Mouse (Mus musculus): ENCODE measurements around the gene Fshr. TPM values are rescaled to one million over a fixed set of nuclear protein-coding genes. Genes with fewer than 3 reads are reported as not detected.
"Not testable (repeated sequence)": the region's sequence is repeated elsewhere in the genome, so short reads cannot be mapped to it uniquely, and the experiment has no call there.

The Fshr gene
- total RNA-seq (2021): not detected

DNA sequence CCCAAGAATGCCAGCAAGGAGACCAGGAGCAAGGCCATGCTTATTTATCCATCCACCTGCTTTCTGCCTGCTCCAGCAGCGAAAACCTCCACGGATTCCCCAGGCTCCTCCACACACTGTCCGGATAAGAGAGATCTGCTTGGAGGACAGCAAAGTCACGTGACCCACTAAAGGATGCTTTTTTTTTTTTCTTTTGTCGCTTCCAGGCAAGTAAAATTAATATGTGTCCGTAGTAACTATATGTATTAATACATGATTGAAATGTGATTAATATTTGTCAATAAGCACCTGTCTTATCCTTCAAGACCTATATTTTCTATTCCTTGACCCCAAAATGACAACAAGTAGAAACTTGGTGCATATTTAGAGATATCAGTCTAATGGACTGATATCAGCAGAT is at the start of gene Fshr:
Gene Fshr (minus strand): TSS at position 101 of the 400 bp plus-strand sequence.
- intact Hi-C loops (cut with DNase I): no loop called here
- DNase-seq (ENCODE audit: low spot score in 2 of 2): no peak

DNA sequence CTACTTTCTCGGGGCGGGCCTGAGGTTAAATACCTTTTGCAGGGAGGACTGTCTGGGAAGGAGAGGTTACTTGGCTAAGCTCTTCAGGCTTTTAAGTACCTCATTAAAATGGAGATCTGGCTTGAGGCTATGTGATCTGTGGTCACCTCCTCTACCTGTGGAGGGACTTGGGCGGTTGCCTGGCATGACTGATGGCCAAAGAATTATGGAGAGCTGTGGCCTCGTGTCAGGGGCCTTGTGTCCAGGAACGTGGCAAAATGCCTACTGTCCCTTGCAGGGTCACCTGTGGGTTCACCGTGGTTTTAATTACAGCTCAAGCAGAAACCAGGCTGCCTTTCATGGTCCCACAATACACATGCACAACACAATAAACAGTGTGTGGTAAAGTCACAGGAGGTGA is 1.7 kb upstream of the Fshr start:
- intact Hi-C loops (cut with DNase I): no loop called here
- DNase-seq (ENCODE audit: low spot score in 2 of 2): no peak

DNA sequence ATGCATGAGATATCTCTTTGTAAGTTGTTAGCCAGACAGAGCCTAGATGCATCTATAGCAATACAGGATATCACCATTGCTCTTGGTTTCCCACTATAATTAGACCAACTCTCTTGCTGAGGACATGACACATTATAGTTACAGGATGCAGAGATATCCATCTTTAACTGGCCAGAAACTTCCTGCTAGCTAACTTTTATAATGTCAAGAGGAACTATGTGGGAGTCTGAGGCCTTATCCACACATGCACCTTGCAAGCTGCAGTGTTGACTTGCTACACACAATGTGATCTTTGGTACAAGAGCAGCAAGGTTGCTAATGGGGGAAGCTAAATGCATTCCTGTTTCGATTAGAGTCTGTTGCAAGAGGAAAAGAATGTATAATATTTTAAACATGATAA is 26.9 kb downstream of the Fshr start:
- no peak for DNase-seq (ENCODE audit: low spot score in 2 of 2)
- intact Hi-C loops (cut with DNase I): no loop called here

DNA sequence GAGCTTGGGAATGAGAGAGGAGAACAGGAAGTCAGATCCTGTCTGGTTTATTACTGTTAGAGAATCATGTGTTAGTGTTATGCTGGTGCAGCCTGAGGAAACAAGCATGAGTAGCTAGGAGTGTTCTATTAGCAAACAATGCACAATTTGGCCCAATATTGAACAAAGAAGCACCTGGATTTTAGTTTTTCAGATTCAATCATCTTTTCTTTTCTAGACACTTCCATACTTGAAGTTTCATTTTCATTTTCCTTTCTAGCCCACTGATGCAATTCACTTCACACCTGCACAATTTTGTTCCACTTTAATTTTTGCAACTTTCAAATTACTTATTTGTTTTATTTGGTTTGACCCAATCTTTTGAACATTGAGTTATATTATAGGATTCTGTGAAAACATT is 35.7 kb downstream of the Fshr start:
- intact Hi-C loops (cut with DNase I): no loop called here
- no peak for DNase-seq (ENCODE audit: low spot score in 2 of 2)

DNA sequence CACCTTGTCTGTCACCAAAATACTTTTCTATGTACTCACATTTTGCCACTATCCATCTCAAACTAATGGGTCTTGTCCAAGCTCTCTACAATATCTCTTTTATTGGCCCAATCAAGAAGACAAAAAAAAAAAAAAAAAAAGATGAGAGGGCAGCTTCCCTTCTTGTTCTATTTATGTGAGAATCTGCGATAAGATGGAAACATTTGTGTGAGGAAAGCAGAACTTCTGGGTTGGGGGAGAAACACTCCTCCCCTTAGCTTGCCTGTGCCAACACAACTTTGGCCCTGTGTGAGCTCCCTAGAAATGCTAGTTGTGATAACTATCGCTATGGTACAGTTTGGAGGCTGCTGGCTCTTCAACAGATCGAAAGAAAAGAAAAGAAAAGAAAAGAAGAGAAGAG is 38.0 kb downstream of the Fshr start:
- intact Hi-C loops (cut with DNase I): no loop called here
- no peak for DNase-seq (ENCODE audit: low spot score in 2 of 2)

DNA sequence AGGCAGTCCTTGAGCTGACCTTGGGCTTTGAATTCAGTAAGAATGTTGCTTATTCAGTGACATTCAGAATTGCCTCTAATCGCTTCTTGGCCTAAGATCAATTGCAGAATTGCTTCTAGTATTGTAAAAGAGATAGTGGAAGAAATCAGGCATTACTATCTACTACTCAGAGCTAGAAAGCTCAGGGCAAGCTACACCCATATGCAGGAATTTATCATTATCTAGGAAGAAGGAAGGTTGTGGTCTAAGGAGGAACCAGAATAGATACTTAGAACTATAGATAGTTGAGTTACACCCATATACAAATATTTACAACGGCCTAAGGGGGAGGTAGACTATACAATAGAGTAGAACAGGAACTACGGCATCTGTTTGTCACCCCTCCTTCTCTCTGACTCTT is 41.1 kb downstream of the Fshr start:
- intact Hi-C loops (cut with DNase I): not testable (repeated sequence)

DNA sequence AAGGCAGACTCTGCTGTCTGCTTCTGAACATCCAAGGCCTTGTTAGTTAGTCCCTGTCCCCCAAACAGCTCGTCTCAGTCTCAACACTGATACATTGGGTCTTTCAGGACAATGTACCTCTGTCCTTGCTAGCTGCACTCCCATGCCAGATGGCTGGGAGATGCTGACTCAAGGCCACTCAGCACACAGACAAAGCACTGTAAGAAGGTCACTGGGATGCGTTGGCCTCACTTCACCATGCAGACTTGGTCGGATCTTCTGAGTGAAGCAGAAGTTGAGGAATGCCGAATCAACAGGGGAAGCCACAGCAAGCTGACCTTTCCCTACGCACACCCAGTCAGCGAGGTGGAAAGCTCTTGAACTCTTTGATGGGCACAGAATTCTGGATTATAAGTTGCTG is 55.7 kb downstream of the Fshr start:
- intact Hi-C loops (cut with DNase I): no loop called here
- DNase-seq (ENCODE audit: low spot score in 2 of 2): no peak

More for the DNA sequence above, 41.1 kb downstream of the Fshr start:
- not testable (repeated sequence) for DNase-seq (ENCODE audit: low spot score in 2 of 2)

DNA sequence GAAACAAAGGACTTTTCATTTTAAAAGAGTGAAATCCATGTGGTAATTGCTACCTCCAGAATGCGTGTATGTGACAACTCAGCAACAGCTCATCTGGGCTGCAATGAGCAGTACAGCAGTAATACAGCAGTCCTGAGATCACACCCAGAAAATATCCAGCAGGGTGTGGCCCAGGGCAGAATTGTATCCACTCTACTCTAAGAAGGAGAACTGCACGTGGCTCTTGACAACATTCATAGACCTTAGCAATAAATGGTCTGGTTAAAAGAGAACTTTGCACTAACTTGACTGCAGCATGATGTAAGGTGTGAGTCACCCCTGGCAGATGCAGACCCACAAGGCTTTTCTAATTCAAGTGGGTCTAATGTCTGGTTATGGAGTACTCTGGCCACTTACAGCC is 80.5 kb downstream of the Fshr start:
- intact Hi-C loops (cut with DNase I): no loop called here
- no peak for DNase-seq (ENCODE audit: low spot score in 2 of 2)

DNA sequence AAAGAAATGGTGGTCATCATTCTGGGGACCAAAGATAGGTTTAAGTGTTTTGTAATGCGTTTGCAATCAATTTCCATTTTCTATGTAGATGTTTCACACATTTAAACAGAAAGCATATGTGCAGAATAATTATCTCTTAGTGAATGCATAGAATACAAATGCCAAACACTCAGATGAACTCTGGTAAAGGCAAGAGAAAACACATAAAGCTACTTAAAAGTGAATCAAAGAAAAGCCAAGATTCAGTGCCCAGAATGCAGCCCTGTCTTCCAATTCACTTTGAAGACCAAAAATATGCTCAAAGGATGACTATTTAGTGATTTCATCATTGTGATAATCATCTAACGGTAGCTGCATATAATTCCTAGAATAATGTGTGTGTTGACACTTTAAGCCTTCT is 81.2 kb downstream of the Fshr start:
- DNase-seq (ENCODE audit: low spot score in 2 of 2): no peak
- intact Hi-C loops (cut with DNase I): no loop called here

DNA sequence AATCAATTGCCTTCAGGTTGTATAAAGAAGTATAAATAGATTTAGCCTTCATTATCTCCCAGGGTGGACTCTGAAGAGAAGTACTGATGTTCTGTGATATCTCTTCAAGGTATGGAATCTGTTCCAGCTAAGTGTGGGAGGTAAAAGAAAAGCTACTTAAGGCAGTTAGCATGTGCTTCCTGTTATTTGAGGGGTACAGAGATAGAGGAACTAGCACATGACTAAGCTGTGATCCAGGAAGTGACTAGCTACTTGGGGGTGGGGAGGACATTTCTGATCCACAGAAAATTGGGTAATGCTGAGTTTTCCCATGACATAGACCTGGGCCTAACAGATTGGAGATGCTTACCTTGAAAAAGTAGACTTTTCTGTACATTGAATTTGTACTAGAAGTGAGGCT is 86.5 kb downstream of the Fshr start:
- intact Hi-C loops (cut with DNase I): no loop called here
- no peak for DNase-seq (ENCODE audit: low spot score in 2 of 2)

DNA sequence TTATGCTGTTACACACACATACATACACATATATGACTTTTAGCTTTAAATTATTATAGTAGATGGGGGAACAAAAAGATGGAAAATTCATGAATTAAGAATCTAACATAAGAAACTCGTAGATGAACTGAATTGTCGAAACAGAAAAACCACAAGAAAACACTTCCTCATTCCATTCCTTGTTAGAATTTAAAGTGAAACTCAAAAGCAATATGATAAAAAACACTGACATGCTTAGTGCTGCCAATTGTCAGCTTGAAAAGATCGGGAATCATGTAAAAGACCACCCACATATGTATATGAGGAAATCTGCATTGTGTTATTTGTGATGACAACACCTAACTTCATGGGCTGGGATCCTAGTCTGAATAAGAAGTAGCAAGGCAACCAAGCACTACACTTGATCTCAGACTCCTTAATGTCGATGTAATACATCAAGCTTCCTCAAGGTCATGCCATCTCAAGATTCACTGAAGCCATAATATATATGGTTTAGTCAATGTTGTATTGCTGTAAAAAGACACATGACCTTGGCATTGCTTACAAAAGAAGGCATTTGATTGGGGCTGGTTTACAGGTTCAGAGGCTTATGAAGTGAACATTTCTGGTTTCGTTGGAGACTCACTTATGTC is 99.6 kb downstream of the Fshr start:
- intact Hi-C loops (cut with DNase I): no loop called here

DNA sequence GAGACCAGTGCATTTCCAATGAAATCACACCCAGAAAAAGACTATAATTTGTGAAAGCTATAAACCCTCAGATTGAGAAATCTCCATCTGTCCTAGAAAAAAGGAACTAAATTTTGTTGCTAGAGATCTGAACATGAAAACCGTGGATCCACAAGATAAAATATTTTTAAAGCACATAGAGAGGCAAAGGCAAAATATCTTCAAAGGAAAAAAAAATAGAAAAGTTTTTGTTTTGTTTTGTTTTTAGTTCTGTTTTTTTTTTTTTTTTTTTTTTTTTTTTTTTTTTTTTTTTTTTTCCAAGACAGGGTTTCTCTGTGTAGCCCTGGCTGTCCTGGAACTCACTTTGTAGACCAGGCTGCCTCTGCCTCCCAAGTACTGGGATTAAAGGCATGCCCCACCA is 100.7 kb downstream of the Fshr start:
- DNase-seq (ENCODE audit: low spot score in 2 of 2); intact Hi-C loops (cut with DNase I): not testable (repeated sequence)

More for the DNA sequence above, 99.6 kb downstream of the Fshr start:
- DNase-seq (ENCODE audit: low spot score in 2 of 2): no peak

DNA sequence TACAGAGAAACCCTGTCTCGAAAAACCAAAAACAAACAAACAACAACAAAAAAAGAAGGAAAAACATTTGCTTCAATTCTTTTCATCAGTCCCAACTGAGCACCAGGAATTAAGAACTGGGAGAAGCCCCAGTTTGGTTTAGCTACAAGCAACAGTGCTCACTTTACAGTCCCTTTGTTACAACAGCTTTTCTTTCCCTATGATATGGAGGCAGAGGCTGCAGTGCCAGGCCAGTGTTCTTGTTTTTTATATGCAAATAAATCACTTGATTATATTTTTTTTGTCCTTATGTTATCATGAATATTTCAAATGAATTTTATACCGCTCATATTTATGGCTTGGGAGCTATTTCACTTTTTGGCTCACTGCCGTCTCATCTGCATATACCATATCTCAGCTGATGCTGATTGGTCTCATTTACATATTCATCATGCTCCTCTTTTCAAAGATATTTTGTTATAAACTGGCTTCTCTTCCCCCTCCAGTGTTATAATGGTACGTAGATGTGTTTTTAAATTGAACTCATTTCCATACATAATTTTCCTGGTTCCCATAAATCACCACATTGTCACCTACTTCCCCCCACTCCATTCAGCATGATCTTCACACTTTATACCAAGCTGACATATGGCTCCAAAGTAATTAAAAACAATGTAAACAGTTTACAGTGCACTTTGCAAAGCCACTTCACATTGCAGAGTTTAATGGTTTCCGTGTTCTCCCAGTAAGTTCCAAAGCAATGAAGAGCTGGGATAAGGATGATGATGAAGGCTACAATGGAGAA is 110.6 kb downstream of the Fshr start:
- DNase-seq (ENCODE audit: low spot score in 2 of 2): no peak
- intact Hi-C loops (cut with DNase I): no loop called here

DNA sequence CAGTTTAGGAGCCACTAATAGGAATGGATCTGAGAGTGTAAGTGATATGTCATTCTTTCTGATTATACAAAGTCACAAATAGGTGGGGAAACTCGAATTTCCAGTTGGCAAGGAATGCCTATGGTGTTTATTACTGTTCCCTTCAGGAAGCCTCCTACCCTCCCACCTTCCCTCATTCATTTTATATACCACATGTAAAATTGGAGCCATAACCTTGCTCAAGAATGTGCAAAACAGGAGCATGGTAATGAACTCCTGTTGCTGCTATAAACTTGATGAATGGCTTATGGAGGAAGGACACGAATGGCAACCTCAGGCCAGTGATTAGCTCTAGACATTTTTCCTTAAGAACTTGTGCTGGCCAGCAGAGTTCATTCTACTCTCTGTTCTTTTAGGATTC is 117.6 kb downstream of the Fshr start:
- no peak for DNase-seq (ENCODE audit: low spot score in 2 of 2)
- intact Hi-C loops (cut with DNase I): no loop called here

DNA sequence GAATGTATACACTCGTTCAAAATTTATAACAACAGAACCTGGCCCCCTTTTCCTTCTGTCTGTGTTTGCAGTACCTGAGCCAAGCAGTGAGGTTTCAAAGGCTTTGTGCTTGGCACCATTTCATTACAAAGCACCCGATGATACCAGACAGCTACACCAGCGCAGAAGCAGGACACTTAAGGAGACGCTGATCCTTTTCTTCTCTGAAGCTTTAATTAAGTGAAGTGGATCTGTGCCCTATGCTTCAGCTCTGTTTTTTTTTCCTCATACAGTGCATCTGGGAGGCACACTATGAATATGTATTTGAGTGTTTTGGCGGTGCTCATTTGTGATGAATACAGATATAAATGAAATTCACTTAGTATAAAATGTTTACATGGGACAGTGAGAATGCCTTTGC is 120.8 kb downstream of the Fshr start:
- intact Hi-C loops (cut with DNase I): no loop called here

DNA sequence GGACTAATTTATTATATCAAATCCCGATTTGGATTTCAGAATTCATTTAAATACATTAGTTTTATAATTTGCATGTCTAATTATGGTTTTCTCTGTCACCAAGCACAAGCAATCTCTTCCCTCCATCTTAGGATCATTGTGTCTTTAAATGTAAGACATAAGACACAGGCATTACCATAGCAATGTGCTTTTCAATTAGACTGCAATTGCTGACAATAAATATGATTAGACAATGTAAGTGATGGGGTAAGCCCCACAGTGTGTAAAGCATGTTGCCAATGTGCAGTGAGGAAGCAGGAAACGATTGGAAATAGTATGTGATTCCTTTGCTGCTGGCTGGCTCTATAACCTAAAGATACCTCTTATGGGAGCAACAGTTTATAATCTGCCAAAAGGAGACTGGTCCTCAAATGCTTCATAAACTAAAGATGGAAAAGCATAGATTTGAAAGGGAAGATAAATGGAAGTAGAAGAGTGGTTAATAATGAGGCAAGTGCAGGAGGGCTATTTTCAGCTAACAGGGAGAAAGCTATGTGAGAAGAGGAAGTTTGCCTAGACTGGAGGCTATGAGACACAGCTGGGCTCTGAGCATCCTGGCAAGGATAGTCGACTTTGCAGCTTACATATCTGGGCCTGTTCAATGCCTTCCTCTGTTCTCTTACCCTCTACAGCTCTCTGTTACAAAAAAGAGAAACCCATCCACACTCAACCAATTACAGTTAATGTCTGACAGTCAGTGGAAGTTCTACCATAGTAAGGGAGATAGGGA is 136.0 kb downstream of the Fshr start:
- no peak for DNase-seq (ENCODE audit: low spot score in 2 of 2)

More for the DNA sequence above, 120.8 kb downstream of the Fshr start:
- DNase-seq (ENCODE audit: low spot score in 2 of 2): no peak

DNA sequence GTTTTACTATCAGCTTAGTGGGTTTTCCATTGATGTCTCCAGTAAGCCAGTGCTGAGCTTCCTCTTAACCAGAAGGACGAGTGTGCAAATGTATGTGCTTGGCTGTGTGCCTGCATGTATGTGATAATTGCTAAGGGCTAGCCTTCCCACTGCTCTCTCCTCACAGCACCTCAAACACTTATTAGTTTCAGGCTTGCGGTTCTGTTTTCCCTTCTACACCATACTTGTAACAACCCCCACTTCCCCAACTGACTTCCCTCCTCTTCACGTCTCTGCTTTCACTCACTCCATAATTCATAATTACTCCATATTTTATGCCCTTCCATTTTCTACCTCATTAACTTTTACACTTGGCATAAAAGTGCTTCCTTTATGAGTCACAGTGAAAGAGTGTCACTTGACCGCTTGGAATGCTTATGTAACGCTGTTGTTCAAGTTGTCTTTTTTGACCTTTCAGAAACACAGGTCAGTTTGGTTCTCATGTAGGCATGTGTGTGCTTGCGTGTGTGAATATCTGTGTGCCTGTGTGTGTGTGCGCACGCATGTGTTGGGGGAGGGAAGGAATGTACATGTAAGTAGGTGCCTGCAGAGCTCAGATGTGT is 138.0 kb downstream of the Fshr start:
- no peak for DNase-seq (ENCODE audit: low spot score in 2 of 2)
- intact Hi-C loops (cut with DNase I): no loop called here

More for the DNA sequence above, 136.0 kb downstream of the Fshr start:
- intact Hi-C loops (cut with DNase I): no loop called here

DNA sequence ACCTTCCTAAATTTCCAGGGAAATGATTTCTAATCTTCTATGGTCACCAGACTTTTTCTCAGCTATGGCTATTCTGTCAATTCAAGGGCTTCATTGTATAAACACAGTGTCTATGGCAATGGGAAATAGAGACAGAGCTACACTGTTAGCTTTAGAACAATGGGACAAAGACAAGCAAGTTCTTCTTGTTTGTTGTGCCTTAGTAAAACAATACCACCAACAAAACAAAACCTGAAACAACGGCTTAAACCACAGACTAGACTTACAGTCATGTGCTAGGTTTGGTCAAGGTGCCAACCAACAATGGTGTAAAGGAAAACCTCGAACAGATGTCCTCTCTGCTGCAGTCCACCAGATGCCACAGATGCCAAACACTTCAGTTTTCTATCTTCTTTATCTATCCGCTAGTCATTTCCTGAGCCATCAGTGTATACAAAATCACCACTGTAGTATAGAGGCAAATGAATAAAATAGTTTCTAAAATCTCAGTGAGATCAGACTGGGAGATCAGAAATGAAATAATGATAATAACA is 149.4 kb downstream of the Fshr start:
- no peak for DNase-seq (ENCODE audit: low spot score in 2 of 2)
- intact Hi-C loops (cut with DNase I): no loop called here

DNA sequence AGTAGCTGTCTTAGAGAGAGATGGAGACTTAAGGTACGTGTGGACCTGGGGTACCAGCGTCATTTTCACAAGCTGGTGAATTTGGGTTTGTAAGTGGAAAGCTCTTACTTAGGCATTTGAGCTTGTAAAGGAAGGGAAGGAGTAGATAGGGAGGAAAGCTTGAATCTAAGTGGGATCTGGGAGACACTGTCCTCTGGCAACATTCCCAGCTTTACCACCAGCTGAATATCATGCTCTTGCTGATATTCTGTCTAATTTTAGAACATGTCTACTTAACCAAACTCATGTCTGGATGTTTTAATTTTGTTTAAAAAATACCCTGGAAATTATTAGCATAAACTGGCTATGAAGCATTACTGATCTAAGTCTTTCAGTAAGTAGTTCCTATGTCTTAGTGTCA is 151.4 kb downstream of the Fshr start:
- DNase-seq (ENCODE audit: low spot score in 2 of 2): no peak
- intact Hi-C loops (cut with DNase I): no loop called here

DNA sequence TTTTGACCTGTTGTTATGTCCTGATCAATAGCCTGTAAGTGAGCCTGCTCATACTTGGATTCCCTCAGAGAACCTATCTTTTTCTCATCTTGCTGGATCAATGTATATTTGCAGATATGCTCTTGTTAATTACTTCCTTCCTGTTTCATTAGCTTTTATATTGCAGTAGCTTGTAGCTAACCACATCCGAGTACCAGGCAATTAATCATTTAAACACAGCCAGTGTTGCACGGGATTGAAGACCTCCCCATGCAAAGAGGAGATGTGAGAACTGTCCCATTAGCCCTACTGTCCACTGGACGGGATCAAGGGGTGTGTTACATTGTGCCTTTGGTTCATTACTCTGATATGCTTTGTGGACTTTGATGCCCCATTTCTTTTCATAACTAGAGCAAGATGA is 154.5 kb downstream of the Fshr start:
- intact Hi-C loops (cut with DNase I): no loop called here
- no peak for DNase-seq (ENCODE audit: low spot score in 2 of 2)

All from left cerebral cortex, postnatal 36 days (tissue).